Mouse (Mus musculus) CD8-positive naive resting alpha-beta T cell, adult 2 months (primary cell): ENCODE measurements around the gene Lsamp.
"Not testable (repeated sequence)": the region's sequence is repeated elsewhere in the genome, so short reads cannot be mapped to it uniquely, and the experiment has no call there.

Source experiments
- DNase-seq, 2 experiments: peaks; one replicate each; pipeline ENCODE4 v3.0.0; 2022; ENCODE audit warnings: low read depth in 2 of 2, low spot score in 2 of 2

Gene Lsamp

DNA sequence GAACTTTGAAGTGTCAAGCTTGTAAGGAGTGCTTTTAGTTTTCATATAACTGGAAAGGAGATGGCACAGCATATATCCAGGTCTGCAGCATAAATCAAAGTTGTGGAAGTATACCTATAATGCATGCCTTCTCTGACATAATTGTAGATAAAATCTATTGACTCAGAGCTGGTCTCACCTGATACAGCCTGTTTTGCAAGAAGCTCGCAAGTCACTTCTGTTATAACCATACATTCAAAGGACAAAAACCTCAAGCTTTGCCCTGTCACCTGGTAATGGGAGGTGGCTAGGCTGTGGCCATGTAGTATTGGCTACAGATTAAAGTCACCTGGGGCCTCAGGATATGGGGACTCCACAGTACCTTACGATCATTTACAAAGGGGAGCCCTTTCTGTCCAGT is 507.4 kb downstream of the Lsamp start:
- DNase-seq = no peak

DNA sequence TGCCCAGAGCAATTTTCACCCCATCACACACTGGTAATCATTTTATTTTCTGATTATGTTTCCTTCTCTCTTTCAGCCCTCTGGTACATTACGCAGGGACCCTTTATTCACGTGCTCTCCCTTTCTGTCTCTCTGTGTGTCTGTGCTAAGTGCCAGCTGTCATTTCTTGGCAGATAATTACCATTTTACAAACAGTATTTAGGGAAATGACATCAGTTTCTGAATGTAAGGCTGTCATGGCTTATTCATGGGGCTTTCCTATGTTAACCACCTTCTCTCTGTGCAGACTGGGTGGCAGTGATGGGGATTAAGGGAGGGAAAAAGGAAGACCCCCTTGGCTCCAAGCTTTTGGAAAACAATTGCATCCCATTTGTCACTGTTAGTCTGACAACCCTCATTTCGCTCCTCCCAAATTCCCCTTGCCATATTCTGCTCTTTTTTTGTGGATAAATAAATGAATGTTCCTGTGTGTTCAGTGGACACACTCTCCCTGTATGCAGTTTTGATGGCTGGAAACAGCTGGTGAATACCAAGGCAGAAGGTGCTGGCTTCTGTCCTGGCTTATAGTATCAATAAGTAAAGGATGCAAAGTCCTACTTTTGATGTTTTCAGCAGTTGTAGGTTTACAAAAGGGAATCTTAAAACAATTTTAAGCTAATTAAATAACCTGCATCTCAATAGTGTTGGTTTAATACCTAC is 520.2 kb downstream of the Lsamp start:
- no peak for DNase-seq

- no peak for DNase-seq
These were observed 525.2 kb downstream of the Lsamp start for GRCm38 (mm10) chr16:40509146-40510030.

DNA sequence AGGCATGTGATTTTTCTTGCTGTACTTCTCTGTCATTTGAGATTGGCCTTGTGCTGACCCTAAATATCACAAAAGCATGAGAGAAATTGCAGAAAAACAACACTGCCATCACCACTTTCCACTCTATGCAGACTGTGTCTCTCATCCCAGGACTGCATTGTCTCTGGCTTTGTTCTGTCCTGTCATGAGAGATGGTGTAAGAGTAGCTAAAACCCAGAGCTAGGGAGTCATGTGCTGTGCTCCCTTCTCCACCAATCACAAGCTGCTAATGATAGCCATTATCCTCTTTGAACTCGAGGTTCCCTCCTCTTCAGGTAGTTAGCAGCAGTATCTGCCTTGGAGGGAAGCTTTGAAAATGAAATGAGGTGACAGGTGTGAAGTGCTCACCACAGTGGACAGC is 552.6 kb downstream of the Lsamp start:
- no peak for DNase-seq

DNA sequence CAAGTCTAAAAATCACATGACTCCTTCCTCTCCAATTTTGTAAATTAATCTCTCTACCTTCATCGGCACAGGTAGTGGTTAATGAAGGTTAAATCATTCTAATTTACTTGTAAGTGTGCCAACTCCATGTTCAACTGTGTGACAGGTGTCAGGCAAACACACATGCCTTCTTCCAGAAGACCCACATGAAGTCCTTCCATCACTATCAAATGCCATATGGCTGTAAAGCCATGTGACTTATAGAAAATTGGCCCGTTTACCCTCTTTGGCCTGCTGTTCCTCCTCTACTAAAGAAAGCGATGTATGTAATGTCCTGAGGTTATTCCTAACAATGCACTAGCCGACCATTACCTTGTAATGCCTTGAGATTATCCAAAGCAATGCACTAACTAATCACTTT is 565.5 kb downstream of the Lsamp start:
- no peak for DNase-seq

GRCm38 (mm10) chr16:40555608-40556007 is 571.4 kb downstream of the Lsamp start:
- DNase-seq = no peak

- DNase-seq = no peak
These were observed 573.6 kb downstream of the Lsamp start for GRCm38 (mm10) chr16:40557680-40558249.

- no peak for DNase-seq
These were observed 583.3 kb downstream of the Lsamp start for GRCm38 (mm10) chr16:40567431-40567941.

DNA sequence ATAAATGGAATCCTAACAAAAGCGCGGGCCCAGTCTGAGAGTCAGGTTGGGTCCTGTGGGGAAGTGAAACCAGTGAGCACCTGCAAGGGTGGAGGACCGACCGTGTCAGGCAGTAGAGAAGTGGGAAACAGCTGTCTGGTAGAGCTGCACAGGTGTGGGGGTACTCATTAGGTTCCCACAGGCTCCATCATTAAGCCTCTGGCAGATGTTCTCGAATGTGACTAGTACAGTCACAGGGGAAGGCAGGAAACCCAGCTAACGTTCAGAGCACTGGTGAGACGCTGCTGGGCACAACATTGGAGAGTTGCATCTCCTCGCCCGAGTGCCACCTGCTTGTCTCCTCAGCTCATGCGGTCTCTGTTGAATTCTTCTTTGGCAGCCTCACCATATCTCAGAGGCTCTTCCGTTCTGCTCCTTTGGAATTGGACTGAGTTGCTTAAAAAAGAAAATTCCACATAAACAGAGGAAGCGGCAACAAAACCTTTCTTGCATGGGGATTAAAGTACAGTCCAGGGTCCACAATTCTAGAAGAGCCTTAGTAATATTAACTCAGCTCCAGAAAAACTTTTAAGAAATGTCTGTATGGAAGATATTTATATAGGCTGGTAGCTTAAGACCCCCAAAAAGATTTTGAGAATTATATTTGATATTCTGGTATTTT is 588.1 kb downstream of the Lsamp start:
- no peak for DNase-seq

GRCm38 (mm10) chr16:40582076-40582475 is 597.9 kb downstream of the Lsamp start:
- no peak for DNase-seq

GRCm38 (mm10) chr16:40593161-40593560 is 609.0 kb downstream of the Lsamp start:
- DNase-seq = no peak

DNA sequence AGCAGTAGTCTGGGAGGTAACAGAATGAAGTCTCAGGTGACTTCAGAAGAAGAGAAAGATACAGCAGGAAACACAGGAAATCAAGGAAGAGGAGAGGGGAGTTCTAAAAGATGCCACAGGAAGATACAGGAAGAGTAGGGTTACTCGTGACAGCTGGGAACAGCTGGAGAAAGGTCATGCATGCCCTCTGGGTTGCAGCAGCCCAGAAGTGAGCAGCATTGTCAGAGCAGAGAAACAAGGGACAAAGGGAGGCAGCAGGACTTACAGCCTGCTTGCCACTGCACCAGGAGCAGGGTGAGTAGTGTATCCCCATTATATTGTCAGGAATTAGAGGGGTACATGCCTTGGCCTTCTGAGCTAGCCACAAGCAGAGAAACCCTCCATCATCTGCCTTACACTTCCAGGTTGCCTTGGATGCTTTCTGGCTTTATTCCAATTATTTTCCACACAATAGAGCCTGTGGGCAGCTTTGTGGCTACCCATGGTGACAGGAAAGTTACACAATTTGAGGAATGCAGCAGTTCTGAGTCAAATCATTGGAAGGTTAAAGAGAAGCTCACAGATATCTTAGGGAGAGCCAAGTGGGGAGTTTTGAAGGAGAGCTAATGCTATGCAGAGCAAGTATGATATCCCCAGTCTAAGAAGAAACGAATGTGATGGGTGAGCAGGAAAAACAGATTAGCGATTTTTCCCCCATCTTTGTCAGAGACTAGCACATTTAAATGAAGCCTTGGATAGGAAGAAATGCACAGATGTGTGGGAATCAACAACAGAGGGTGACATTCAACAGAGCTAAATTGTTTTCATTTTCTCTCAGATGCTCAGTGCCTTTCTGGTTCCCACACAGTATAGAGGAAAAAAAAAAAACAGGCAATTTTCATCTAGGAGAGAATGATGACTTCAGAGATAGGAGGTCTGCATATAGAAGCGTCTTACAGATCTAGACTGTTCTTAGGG is 617.5 kb downstream of the Lsamp start:
- no peak for DNase-seq

DNA sequence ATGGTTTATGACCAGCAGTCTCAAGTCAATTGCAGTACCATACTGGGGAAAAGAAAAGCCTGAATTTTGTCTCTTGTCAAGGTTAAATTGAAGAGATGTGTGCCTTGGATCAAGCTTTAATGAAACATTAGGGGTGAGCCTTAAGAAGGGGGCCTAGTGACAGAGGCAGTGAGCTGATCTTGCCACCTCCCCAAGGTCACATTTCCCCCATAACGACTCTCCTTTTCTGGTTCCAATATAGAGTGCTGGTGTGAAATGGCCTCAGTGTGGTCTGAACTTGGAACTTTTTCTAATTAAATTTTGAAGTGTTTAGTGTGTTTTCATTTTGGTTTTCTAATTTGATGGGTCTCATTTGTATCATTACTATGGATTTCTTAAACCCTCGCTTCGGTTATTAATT is 623.3 kb downstream of the Lsamp start:
- no peak for DNase-seq

GRCm38 (mm10) chr16:40616697-40617096 is 632.5 kb downstream of the Lsamp start:
- DNase-seq = not testable (repeated sequence)

GRCm38 (mm10) chr16:40621086-40621485 is 636.9 kb downstream of the Lsamp start:
- DNase-seq = not testable (repeated sequence)

- no peak for DNase-seq
These were observed 643.0 kb downstream of the Lsamp start for GRCm38 (mm10) chr16:40627159-40627558.

DNA sequence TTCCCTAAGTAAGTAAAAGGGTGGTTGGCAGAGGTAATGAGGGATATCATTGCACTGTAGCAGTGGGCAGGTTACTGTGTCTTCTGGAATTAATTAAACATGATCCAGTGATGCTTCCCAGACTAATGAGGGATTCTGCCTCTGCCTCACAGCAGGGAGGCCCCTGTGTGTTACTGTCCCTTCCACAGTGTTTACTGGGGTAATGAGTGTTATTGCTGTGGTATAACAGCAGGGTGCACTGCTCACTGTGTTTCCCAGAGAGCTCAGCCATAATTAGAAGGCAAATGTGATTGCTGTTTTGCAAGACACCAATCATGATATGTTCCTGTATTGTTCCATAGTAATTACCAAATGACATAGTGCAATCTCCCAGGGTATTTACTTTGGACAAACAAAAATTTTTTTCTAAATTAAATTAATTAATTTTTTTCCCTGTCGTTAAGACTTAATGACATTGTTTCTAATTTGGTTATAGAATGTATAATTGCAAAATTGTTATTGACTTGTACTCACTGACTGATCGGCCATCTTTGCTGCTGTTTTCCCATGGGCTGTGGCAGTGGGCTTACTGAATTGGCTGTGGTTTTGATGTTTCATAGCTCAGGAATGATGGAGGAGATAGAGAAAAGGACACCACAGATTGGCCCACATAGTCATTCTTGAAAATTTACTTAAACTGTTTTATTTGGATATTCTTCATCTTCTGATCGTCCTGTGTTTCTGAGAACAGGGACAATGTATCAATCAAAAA is 655.6 kb downstream of the Lsamp start:
- no peak for DNase-seq

- no peak for DNase-seq
These were observed 668.6 kb downstream of the Lsamp start for GRCm38 (mm10) chr16:40652800-40653199.

GRCm38 (mm10) chr16:40653508-40653907 is 669.3 kb downstream of the Lsamp start:
- no peak for DNase-seq
